Mouse (Mus musculus): Measurements from ENCODE around the gene Ankib1.
"Not testable (repeated sequence)": the region's sequence is repeated elsewhere in the genome, so short reads cannot be mapped to it uniquely, and the experiment has no call there.

Ankib1 gene

DNA sequence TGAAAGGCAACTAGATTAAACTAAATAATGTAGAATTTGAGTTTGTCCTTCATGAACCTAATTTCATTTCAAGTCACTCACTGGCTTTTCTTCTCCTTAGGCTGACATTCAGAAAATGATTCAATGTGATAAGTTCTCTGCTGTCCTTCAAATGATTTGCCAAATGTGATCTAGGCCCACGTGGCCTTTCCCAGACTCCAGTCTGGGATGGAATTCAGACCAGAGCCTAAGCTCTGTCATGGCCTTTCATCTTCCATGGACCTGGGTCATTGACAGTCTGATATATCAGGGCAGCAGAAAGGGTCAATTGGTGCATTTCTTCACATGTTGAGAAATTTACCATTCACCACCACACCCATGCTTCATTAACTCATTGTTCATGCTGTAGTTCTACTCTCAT, 77.2 kb downstream of the Ankib1 start:
- DNase-seq (ENCODE audit: low spot score in 2 of 2): no peak

DNA sequence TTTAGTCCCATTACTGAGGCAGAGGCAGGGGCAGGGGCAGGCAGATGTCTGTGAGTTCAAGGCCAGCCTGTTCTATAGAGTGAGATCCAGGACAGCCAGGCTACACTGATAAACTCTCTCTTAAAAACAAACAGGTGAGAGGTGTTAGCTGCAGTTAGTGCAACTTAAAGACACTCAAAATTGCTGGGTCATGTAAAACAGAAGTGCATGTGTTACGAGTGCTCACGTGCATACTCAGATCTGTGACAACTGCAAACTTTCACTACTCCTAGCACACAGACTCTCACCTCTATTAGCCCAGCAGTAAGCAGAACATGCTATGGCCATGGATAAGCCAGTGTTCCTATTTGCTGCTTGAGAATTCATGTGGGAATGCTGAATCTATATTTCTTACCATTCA, 79.3 kb downstream of the Ankib1 start:
- DNase-seq (ENCODE audit: low spot score in 2 of 2): no peak

DNA sequence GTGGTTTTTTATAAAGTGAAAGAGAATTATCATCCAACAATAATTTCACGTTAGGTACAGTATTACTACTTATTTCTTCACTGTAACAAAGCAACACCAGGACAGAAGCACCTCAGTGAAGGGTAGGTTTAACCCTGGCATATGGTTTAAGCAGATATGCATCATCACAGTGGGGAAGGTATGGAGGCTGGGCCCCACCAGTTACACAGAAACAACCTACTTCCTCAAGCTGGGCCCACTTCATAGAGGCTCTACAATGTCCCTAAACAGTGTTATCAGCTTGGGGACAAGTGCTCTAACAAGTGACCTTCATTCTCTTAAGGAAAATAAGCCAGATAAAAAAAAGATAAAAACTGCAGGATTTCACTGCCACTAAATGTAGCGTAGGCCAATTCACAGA, 79.9 kb downstream of the Ankib1 start:
- no peak for DNase-seq (ENCODE audit: low spot score in 2 of 2)

DNA sequence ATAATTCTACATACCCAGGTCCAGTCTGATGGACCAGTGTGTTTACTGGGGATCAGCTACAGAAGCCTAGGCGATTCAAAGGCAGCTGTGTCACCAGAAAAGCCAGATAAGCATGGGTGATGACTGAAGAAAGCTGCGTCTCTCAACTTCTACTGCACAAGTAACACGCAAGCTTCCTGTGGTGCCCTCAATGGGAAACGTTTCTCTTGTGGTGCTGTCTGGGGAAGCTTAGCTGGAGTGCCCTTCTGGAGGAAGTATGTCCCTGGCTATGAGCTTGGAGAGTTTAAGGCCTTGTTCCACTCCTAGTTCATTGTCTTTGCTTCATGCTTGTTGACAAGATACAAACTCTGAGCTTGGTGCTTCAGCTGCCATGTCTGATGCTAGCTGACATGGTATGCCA, 83.4 kb downstream of the Ankib1 start:
- no peak for DNase-seq (ENCODE audit: low spot score in 2 of 2)

DNA sequence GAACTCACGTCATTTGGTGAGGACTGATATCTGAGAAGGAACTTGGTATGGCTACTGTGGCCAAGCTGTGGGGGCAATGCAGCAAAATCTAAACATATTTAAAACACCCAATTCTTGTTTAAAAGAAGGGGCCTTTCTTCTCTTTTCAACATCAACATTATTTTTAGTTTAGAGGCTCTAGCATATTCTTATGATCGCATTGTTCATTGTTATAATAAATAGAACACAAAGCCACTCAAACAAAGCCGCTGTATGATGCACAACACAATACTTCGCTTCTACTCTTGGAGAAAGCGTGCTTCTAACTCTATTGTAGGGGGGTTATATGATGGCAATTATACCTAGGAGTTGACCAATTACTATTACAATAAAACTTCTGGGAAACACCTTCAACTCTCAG, 86.9 kb downstream of the Ankib1 start:
- DNase-seq (ENCODE audit: low spot score in 2 of 2): no peak

DNA sequence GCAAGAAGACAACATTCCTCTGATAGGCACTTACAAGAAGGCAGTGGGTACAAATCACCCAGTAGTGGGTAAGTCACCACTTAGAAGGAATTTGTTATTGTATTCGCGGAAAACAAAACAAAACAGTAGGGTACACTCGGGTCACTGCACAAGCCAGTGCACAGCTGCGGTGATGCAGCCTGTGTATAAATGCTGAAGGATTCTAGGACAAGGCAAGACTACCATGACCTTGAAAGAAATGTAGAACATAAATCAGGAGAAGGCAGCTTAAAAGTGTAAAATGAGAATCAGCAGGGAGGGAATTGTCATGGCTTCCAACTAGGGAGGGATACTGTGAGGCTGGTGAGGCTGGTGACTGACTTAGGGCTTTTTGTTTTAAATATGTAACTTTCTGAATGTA, 100.5 kb downstream of the Ankib1 start:
- no peak for DNase-seq (ENCODE audit: low spot score in 2 of 2)

DNA sequence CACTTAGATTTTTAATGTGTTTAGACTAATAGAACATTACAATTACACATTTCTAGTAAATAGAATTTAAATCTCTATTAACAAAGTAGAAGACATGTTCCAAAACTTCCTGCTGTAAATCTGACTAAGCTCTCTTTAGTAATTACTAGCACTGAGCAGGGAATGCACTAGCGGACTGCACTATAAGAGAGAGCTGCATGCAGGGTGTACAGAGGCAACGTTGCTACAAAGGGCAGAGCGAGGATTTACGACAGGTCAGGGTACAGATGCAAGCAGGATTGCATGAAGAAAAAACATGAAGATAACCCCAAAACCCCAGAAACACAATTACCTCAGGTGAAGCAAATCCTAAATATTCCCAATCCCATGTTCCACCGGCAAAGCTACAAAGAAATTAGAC, 102.7 kb downstream of the Ankib1 start:
- no peak for DNase-seq (ENCODE audit: low spot score in 2 of 2)

DNA sequence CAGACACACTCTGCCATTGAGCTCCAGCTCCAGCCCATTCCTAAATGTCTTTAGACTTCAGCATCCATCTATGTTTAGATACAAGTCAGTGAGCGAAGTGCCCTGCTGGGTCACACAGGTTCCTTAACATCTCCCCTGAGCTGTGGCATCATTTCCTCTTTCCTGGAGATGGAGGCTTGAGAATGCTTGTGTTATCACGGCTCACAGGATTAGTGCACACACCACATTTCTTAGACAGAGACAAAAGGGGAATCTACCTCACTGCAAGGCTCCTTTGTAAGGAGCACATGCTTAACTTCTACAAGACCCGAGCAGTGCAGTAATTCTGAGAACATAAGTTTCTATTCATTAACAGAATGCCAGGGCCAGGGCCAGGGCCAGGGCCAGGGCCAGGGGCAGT, 106.7 kb downstream of the Ankib1 start:
- DNase-seq (ENCODE audit: low spot score in 2 of 2): no peak

DNA sequence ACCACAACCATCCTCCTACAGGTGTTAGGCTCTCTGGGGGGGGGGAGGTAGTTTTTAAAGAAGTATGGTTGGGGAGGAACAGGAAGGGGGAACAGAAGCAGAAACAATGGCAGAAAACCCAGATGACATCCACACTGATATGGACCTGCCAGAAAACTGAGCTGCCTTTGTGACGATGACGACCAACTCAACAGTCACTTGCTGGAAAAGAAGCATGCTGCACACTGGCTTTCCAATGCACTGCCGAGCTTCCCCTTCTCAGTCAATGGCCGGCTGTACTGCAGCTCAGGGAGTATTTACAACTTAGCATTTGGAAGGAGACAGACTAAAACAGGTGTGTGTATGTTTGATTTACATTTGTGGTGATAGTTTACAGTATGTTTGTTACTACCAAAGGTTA, 107.5 kb downstream of the Ankib1 start:
- no peak for DNase-seq (ENCODE audit: low spot score in 2 of 2)

DNA sequence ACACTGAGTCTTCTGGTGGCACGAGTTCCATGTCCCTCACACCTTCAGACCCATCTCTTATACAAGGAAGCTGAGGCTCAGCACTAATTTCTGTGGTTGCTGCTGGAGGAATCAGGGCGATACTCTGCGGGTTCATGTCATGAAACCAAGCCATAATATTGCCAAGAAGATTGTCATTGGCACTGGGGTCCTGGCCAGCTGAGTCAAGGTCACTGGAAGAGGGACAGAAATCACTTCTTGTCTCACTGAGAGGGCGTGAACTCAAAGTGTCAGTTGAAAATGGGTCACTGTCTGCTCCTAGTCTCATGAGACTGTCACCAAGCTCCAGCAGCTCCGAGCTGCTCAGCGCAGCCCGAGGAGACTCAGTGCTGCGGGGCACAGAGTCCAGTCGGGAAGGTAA, 109.8 kb downstream of the Ankib1 start:
- DNase-seq (ENCODE audit: low spot score in 2 of 2): no peak

DNA sequence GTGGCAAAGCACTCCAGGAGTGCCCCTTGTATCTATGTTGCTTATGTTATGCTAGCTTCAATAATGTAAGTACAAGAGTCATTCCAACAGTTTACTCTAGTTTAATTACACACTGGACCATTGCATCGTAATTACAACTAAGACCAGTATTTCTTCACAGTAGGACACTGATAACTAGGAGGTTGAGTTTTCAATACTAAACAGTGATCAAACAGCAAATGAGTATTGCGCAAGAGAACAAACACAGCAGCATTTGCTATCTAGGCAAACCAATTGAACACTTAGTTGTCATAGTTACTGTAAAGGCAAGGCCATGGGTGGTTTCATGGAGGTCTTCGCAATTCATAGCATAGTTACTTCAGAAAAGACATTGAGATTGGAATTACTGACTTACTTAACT, 111.4 kb downstream of the Ankib1 start:
- no peak for DNase-seq (ENCODE audit: low spot score in 2 of 2)

DNA sequence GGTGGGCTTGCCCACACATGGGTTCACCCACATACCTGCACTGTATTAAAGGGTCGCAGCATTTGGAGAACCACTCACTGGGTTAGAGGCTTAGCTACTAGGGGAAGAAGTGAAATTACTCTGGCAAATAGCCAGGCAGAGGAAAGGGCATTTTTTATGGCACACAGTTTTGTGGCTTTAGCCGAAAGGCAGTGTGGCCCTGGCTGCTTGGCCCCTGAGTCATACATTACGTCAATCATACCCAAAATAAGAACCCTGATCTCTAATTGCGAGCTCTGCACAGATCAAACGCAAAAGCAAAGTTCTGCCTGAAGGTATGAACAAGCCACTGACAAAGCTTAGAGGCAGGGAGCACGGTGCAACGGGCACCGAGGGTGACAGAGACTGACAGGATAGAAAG, 114.4 kb downstream of the Ankib1 start:
- no peak for DNase-seq (ENCODE audit: low spot score in 2 of 2)

DNA sequence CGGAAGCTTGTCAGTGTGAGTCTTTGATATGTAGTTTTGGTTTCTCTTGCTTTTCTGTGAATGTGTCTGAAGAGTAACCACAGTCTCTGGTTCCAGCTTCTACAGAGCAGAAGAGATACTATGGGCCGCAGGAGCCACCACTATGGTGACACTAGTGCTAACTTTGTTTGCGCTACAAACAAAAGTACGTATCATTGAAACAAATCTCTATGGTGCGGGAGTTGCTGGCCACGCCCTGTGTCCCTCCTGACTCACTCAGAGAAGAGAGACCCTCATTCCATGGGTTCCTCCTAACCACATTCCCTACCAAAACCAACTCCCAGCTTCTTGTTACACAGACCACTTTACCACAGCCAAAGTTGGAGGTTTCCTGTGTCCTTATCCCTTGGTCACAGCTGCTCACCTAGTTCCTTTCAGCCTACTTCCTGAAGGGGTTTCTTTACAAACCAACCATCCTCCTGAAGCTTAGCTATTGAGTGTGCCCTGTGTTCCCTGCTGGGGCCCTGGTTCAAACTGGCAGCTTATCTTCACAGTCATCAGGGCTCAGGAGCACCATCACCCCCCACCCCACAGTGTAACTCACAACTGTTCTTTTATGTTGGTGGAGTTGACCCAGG, 132.7 kb downstream of the Ankib1 start:
- DNase-seq (ENCODE audit: low spot score in 2 of 2): no peak

DNA sequence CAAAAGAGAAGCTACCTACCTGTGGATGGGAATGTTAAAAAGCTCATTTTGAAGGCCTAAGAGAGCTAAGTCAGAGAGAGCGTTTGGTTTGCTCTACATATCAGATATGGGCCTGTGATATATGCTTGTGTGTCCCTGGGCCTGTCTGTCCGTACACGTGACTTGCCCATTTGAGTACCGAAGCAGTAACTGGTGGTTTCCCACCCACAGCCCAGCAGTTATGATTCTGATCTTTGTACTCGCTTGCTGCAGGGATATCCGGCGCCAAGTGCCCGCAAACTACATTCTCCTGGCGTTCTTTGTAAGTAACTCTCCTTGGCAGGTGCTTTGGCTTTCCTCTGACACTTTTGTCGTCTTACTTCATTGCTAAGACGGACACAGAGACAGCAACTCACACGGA, 136.1 kb downstream of the Ankib1 start:
- no peak for DNase-seq (ENCODE audit: low spot score in 2 of 2)

DNA sequence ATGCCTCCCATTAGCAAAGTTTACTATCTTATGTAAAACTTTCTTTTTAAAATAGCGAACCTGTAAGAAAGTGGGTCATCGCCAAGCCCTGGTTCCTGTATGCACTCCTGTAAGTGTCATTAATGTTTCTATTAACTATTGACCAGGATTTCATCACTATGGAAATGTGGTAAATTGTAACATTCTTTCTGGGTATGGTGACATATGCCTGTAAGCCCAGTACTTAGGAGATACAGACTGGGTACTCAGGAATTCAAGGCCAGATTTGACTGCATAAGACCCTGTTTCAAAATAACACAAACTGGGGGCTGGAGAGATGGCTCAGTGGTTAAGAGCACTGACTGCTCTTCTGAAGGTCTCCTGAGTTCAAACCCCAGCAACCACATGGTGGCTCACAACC, 137.5 kb downstream of the Ankib1 start:
- no peak for DNase-seq (ENCODE audit: low spot score in 2 of 2)

DNA sequence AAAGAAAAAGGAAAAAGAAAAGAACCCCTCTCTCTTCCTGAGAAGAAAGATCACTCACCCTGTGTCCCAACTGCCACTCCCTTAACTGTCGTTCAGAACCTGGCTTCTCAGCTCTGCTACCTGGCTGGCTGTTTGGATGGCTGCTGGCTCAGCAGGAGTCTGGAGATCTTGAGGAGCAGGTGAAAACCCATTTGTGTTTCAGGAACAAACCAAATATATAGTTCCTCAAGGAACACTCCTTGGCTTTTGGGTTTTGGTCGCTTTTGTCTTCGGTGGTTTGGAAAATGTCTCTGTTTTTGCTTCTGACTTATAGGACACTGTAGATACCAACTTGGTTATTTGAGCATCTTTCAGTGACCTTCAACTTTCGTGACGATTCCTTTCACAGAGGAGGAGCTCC, 145.6 kb downstream of the Ankib1 start, which contains the start of gene Gatad1:
Gene Gatad1, minus strand, starts transcription at position 101 of the 400 bp plus-strand sequence.
- DNase-seq (ENCODE audit: low spot score in 2 of 2): no peak

DNA sequence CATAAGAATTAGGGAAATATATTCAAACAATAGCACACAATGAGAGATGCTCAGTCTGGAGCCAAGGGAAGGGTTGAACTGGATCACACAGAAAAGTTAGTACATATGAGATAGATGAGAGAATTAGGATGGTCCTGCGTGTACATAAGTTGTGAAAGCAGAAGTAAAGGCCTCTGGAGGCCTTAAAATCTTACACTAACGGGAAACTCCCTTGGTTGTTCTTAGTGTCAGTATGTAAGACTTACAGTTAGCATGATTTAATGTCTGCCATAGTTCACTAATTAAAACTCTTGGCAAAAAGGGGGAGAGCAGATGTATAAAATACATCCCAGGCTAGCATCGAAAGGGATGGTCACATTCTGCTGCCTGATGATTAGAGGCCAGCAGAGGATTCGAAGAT, 148.9 kb downstream of the Ankib1 start:
- no peak for DNase-seq (ENCODE audit: low spot score in 2 of 2)

DNA sequence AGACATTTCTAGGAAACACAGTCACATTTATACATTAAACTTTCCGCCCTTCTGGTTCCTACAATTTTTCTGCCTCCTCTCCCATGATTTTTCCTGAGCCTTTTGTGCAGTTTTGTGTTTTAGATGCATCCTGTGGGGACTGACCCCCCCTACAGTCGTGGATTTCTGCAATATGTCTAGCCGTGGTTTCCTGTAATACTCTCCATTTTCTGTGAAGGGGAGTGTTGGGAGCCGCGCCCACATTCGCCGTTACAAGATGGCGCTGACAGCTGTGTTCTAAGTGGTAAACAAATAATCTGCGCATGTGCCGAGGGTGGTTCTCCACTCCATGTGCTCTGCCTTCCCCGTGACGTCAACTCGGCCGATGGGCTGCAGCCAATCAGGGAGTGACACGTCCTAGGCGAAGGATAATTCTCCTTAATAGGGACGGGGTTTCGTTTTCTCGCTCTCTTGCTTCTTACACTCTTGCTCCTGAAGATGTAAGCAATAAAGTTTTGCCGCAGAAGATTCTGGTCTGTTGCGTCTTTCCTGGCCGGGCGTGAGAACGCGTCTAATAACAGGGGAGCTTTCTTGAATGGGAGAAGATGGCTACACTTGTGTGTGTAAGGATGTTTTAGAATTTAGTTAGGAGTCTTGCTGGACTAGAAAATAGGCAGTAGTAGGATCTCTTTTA, 149.7 kb downstream of the Ankib1 start:
- not testable (repeated sequence) for DNase-seq (ENCODE audit: low spot score in 2 of 2)

DNA sequence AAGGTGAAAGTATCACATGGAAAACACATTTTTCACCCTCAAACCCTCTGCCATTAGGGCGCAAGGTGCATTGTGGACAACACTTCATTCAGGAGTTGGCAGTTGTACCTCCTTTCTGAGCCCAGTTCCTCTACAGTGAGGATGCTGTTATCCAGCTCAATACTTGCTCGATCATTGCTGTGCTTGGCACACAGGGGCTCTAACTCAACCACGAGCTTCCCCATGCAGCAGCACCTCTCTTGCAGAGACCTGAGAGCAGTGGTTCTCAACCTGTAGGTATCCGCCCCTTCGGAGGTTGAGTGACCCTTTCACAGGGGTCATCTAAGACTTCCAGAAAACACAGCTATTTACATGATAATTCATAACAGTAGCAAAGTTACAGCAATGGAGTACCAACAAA, 151.1 kb downstream of the Ankib1 start:
- DNase-seq (ENCODE audit: low spot score in 2 of 2): no peak

DNA sequence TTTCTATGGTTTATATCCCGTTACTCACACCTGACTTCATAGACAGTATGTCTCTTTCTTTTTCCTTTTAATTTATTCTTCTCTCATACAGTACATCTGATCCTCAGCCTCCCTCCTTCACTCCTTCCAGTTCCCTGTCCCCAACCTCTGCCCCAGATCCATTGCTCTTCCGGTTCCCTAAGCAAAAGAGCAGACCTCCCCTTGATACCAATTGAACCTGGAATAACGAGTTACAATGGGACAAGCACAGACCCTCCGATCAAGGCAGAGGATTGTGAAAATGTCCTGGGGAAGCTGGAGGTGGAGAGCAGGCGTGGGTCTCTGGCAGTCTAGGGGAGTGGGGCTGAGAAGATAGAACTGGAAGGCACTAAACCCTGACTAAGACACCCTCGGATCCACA, 151.8 kb downstream of the Ankib1 start, which contains the start of gene Tmbim7:
Gene Tmbim7, plus strand, starts transcription at position 301 of the 400 bp plus-strand sequence.
- DNase-seq (ENCODE audit: low spot score in 2 of 2): no peak

DNA sequence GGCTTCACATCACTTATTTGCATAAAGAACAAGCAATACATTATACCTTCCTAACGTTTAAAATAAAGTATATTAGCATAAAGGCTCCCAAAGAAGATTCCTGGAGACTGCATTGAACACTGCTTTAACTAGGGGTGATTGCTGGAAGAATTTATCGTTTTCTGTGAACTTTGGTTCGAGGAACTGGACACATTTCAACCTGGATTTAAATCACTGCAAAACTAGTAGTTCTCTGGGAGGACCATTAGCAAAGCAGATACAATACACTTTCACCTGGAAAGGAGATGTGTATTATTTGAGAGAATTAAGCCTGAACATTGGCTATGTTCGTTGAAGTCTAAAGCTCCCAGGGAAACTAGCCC, 153.9 kb downstream of the Ankib1 start:
- DNase-seq (ENCODE audit: low spot score in 2 of 2): no peak

DNA sequence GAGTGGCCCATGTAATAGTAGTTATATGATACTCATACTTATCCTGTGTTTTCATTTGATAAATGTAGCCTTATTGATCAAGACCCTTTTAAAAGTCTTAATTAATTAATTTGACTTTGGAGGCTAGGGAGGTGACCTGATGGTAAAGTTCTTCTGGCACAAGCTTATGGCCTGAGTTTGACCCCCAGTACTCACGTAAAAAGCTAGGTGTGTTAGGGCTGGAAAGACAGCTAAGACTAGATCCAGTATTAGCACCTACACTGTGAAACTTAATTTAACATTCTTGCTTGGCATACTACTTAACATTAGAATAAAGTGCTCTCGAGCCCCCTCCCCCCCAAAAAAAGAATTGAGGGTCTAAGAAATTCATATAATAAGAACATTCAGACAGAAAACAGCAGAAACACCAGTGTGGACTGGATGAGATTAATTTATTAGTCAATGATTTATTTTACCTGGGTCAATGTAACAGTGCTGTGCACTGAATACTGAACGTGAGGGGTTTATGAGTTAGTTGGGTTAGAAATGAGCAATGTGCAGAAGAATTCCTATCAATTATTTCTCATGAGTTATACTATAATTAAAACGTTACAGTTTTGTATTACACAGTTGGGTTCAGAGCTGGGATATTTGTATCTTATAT, 154.4 kb downstream of the Ankib1 start:
- no peak for DNase-seq (ENCODE audit: low spot score in 2 of 2)

DNA sequence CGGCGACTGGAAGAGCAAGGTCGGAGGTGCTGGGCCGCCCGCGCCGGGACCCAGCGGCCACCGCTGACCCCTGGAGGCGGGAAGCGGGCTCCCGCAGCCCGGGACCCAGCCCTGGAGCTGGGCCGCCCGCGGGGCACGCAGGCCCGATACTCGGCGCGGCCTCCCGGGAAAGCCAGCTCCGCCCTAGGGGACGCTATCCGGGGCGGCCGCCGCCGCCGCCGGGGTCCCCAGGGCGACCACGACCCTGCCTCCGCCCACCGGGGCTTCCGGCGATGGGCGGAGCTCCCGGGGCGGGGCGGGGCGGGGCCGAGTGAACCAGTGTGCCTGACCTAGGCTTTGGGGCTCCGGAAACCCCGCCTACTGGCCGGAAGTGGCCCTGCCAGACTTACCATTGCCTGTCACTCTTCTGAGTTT, 155.0 kb downstream of the Ankib1 start:
- DNase-seq (ENCODE audit: low spot score in 2 of 2): peak in 1 of 2 experiments; percentile 75

Measured in urinary bladder, adult 18-20 months (tissue).